Mouse (Mus musculus): Measurements from ENCODE around the gene Tnfrsf19.

- no peak for TF ChIP-seq CTCF (IDR thresholded peaks at IDR 0.05; ENCODE audit: extremely low read depth, insufficient read length, insufficient replicate concordance, low read depth, low read length)
- no peak for TF ChIP-seq POLR2A (IDR thresholded peaks at IDR 0.05; ENCODE audit: low read depth, low read length)
These were observed 42.6 kb downstream of the Tnfrsf19 start for GRCm38 (mm10) chr14:61003676-61004075.

Measured in small intestine, adult 2 months (tissue).